Mouse (Mus musculus) lung, postnatal 36 days (tissue): ENCODE measurements around the gene Cav1.
A peak's percentile ranks its signal among the peaks of the same experiment; 100 is the strongest.

ENCODE experiments used
- DNase-seq: peaks from one replicate; pipeline ENCODE4 v3.0.0; 2022; ENCODE audit warnings: mixed read lengths

Gene Cav1

DNA sequence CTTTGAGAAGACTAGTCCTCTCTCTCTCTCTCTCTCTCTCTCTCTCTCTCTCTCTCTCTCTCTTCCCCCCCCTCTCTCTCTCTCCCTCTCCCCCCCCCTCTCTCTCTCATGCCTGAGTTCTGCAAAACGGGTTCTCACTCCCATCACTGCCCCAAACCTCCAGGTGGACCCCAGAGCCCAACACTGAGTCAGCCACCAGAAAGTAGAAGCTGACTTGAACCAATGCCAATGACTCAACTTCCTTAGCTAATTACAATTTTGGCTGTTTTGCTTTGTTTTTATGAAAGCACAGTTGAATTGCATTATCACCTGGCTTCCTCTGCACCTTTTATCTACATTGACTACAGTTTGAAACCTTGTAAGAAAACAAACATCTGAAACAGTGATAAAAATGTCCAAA lies 11.8 kb downstream of the Cav1 start:
- DNase-seq: no peak

GRCm38 (mm10) chr6:17321976-17322375 lies 15.8 kb downstream of the Cav1 start:
- no peak for DNase-seq

GRCm38 (mm10) chr6:17327216-17327615 lies 21.1 kb downstream of the Cav1 start:
- DNase-seq: no peak

DNA sequence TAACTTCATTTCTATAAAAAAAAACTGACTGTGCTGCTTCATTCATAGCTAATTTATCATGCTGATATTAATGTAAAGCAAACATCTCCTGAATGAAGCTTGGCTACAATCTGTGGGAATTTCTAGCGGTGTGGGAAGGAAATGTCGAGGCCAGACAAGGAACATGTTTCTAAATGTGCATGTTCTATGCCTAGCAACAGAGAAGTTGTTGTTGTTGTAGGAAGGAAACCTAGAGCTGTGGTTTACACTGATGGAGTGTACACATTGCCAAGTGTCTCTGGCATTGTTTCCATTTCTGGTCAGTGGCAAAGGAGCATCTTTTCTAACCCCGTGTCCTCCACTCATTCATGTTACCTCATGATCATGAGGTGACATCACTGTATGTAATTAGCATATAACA lies 23.7 kb downstream of the Cav1 start:
- DNase-seq: no peak

DNA sequence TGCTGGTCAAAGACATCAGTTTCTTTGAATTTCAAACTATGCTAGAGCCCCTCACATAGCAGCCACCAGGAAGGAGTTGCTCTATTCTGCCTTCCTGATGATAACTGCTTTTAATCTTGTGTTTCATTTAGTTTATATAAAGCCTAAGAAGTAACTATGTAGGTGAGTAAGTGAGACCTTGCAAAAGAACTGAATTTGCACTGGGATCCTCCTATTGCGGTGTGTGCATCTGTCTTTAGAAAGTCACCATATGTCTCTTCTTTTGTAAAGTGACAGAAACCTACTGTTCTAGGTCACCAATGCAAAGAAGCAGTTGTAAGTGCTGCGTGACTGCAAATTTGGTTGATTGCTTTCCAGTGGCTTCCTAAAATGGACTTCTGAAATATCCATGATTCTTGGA lies 31.6 kb downstream of the Cav1 start:
- DNase-seq: no peak

GRCm38 (mm10) chr6:17340406-17340805 lies 34.3 kb downstream of the Cav1 start:
- no peak for DNase-seq

GRCm38 (mm10) chr6:17348011-17348410 lies 41.9 kb downstream of the Cav1 start:
- DNase-seq: no peak

DNA sequence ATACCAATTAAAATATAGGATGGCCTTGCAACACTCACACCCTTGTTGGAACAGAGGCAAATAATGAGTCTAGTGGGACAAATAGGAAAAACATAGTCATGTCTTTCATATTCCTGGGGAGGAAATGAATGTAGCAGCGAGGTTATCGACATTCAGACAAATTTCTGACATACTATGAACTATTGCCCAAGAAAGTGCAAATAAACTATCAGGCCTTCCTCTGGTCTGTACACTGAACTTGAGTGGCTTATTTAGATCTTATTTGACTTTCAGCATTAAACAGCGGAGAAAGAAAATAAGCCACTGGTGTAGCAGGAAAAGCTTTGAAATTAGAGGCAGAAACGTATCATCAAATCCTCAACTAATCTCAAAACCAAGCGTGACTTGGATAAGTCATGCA lies 44.7 kb downstream of the Cav1 start:
- no peak for DNase-seq

GRCm38 (mm10) chr6:17358896-17359690 lies 53.0 kb downstream of the Cav1 start:
- peak; percentile 52 for DNase-seq

GRCm38 (mm10) chr6:17362771-17363170 lies 56.6 kb downstream of the Cav1 start:
- DNase-seq: peak; percentile 30

GRCm38 (mm10) chr6:17363446-17364179 lies 57.5 kb downstream of the Cav1 start:
- no peak for DNase-seq

GRCm38 (mm10) chr6:17374326-17374725 lies 68.2 kb downstream of the Cav1 start:
- DNase-seq: no peak

DNA sequence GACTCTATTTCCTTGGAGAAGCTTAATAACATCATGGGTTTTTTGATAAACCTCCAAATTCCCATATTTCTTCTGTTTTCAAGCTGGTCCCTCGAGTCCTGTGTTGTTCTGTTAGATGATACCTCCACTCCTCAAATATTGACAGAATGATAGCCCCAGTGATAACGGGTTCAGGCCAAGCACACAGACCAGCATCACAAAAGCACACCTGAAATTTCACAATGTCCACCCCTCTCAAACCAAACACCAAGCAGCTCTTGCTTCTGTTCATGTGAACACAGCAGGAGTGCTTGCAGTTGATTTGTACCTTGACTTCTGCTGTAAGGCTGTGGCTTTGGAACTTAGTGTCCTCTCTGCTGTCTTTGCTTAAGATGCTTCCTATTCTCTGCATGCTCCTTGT lies 71.2 kb downstream of the Cav1 start:
- DNase-seq: no peak

DNA sequence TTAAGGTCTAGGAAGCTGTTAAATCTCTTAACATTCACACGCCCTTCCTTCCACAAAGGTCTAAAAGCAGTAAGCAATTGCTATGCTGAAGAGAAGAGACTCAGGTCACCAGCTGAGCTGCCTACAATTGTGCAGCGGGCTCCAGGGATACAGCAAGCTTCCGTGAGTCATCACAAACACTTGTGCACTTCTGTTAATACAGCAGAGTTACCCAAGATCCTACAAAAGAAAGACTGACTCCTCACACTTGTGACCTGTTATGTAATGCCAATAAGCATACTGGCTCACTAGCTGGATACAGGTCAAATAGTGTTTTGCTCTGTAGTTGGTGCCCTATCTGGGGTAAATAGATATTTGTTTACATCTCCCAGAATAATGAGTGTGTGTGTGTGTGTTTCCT lies 74.0 kb downstream of the Cav1 start:
- no peak for DNase-seq

GRCm38 (mm10) chr6:17381690-17382089 lies 75.6 kb downstream of the Cav1 start:
- DNase-seq: no peak

DNA sequence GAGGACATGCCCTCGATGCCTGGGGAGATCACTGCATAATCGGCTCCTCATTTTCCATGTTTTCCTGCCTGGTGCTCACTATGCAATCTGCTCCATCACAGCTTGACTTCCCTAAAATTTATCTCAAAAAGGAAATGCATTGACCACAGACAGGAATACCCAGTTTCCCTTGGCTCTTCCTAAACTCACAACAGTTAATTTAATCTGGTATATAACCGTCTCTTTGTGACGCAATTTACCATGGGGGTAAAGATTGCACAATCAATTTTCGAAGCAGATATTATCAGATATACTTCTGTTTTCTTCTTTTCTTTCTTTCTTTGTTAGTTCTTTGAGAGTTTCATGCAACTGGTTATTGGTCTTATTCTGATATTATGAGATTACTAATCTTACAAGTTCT lies 79.4 kb downstream of the Cav1 start:
- DNase-seq: no peak

DNA sequence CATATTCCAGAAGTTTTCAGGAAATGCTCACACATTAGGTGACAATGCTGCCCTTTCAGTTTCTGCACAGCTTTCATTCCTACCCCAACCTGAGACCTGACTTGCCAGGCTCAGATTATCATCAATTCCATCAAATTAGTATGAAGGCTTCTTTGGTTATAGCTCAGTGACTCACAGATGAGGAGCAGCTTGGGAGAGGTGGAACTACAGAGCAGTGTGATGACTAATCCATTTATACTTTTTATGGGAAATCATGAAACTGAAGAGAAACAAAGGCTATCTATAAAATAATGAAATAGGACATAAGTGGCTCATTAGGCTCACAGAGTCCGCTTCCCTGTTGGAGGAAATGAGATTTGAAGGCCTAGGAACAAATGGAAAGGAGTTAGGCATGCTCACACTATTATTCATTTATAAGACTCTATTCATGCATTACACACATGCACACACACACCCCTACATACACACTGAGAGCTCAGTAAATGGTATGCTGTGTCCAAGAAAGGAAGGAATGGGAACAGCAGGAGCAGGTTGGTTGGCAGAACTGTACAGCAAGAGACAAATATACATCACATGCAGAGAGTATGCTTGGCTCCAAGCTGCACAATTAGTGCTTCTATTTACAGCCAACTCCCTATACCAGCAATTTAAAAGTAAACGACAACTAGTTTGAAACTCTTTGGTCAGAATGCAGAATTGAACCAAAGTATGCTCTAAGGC lies 82.0 kb downstream of the Cav1 start:
- DNase-seq: no peak
